Mouse (Mus musculus) intestine, embryonic 14.5 days (tissue): ENCODE data around the gene Uba1y. TPM values are rescaled to one million over a fixed set of nuclear protein-coding genes. Genes with fewer than 3 reads are reported as not detected.
A peak's percentile ranks its signal among the peaks of the same experiment; 100 is the strongest.
"Not testable (repeated sequence)": the region's sequence is repeated elsewhere in the genome, so short reads cannot be mapped to it uniquely, and the experiment has no call there.

Experiments
- ATAC-seq: fragments of 200-750 bp; cut with Nextera tagmentation; replicated peaks from 2 replicates; pipeline ENCODE4 v1.8.0; 2017; ENCODE audit warnings: low read depth, moderate number of reproducible peaks, moderate TSS enrichment, moderate library complexity; ENCODE audit not compliant: low FRiP score, low TSS enrichment
- DNase-seq: peaks from one replicate; pipeline ENCODE4 v3.0.0-alpha.2; 2018; ENCODE audit warnings: low spot score
- H3K27ac ChIP-seq: fragments of 300-500 bp; sonication (generic); 2 replicates; pipeline ENCODE4 v1.5.1; 2014; ENCODE audit warnings: low read depth, mild to moderate bottlenecking, control low read depth
- H3K27me3 ChIP-seq: fragments of 300-500 bp; sonication (generic); replicated peaks from 2 replicates; pipeline ENCODE4 v1.6.1; 2014; ENCODE audit warnings: low read length, control low read depth; ENCODE audit not compliant: control insufficient read depth, insufficient read depth
- H3K36me3 ChIP-seq: fragments of 300-500 bp; sonication (generic); 2 replicates; pipeline ENCODE4 v1.6.1; 2014; ENCODE audit warnings: low read length, control low read depth; ENCODE audit not compliant: control insufficient read depth, insufficient read depth
- H3K4me1 ChIP-seq: fragments of 300-500 bp; sonication (generic); replicated peaks from 2 replicates; pipeline ENCODE4 v1.6.1; 2014; ENCODE audit warnings: low read length, control low read depth, mixed read lengths; ENCODE audit not compliant: control insufficient read depth, insufficient read depth
- H3K4me2 ChIP-seq: fragments of 300-500 bp; sonication (generic); 2 replicates; pipeline ENCODE4 v1.6.1; 2014; ENCODE audit warnings: low read length
- H3K4me3 ChIP-seq: fragments of 300-500 bp; sonication (generic); 2 replicates; pipeline ENCODE4 v1.5.1; 2014; ENCODE audit warnings: low read depth, low read length, control low read depth, mixed read lengths
- H3K9ac ChIP-seq: fragments of 300-500 bp; sonication (generic); 2 replicates; pipeline ENCODE4 v1.6.1; 2014; ENCODE audit warnings: mild to moderate bottlenecking, low read length
- H3K9me3 ChIP-seq: fragments of 300-500 bp; sonication (generic); 2 replicates; pipeline ENCODE4 v1.6.1; 2016; ENCODE audit warnings: low read length, control low read depth; ENCODE audit not compliant: control insufficient read depth
- WGBS: fragments of 180-500 bp; shearing (Covaris S2); extraction: QIAGEN DNeasy Blood & Tissue Kit; methylation state at CpG from one replicate; pipeline ENCODE4 v1.1.7; 2014; 5-methylcytosine and 5-hydroxymethylcytosine counted together
- polyA plus RNA-seq: library from polyadenylated mRNA; unstranded; fragments of >200 nt; fragmentation: Nextera tagmentation; extraction: Ambion mirVana; gene quantifications from 2 replicates; pipeline ENCODE4 v1.2.1, GENCODE M21; 2014

The Uba1y gene
- not detected in 2 replicates for polyA plus RNA-seq

- no peak for DNase-seq
- H3K9ac ChIP-seq = no peak within 1 kb of the TSS
- no peaks in the 10 kb centered on the region for H3K4me1 ChIP-seq
- WGBS = 92% methylated on average over 10 of the region's 15 CpGs
- no peak within 1 kb of the TSS for H3K4me3 ChIP-seq
- ATAC-seq = no peak
- H3K9me3 ChIP-seq = no peaks in the 10 kb centered on the region
- H3K36me3 ChIP-seq = no peaks in the 10 kb centered on the region
- no peak within 1 kb of the TSS for H3K27ac ChIP-seq
- H3K27me3 ChIP-seq = no peaks in the 10 kb centered on the region
- H3K4me2 ChIP-seq = no peak within 1 kb of the TSS
Observed at GRCm38 (mm10) chrY:818396-818795, at the start of gene Uba1y. Uba1y (plus strand) TSS chrY:818649.

- not testable (repeated sequence) for H3K27me3 ChIP-seq, DNase-seq, H3K27ac ChIP-seq, H3K4me2 ChIP-seq, ATAC-seq, H3K36me3 ChIP-seq, H3K9me3 ChIP-seq, H3K4me1 ChIP-seq, H3K9ac ChIP-seq, H3K4me3 ChIP-seq
- 75% methylated on average over 4 of the region's 11 CpGs for WGBS
Observed at GRCm38 (mm10) chrY:797309-797708, 21.1 kb upstream of the Uba1y start, which contains the start of gene Zfy1. Zfy1 (minus strand) TSS chrY:797409.

GRCm38 (mm10) chrY:808991-809661, 9.3 kb upstream of the Uba1y start:
- Histone ChIP-seq H3K4me2 (peak overlapping the region; percentile 38), H3K4me3 (peak overlapping the region; percentile 23), H3K4me1 (no peaks in the 10 kb centered on the region), H3K27me3 (no peaks in the 10 kb centered on the region), H3K9ac (no peak overlapping the region), H3K36me3 (no peaks in the 10 kb centered on the region), H3K27ac (0 out of 2 replicates have a peak overlapping the region, but pooled peaks have one; percentile 57), H3K9me3 (no peaks in the 10 kb centered on the region)
- DNase-seq (no peak), ATAC-seq (no peak; the same call in 1 of the 2 replicates)
- WGBS = 2% methylated on average over 12 of the region's 15 CpGs

- H3K27ac ChIP-seq = no peak overlapping the region
- H3K9ac ChIP-seq = no peak overlapping the region
- H3K27me3 ChIP-seq = no peaks in the 10 kb centered on the region
- H3K4me3 ChIP-seq = no peak overlapping the region
- no peaks in the 10 kb centered on the region for H3K4me1 ChIP-seq
- H3K4me2 ChIP-seq = no peak overlapping the region
- no peaks in the 10 kb centered on the region for H3K9me3 ChIP-seq
- no peak for DNase-seq
- no peaks in the 10 kb centered on the region for H3K36me3 ChIP-seq
- ATAC-seq = no peak
Observed at GRCm38 (mm10) chrY:872404-872803, 54.0 kb downstream of the Uba1y start.

- no peaks in the 10 kb centered on the region for H3K9me3 ChIP-seq
- no peaks in the 10 kb centered on the region for H3K27me3 ChIP-seq
- H3K36me3 ChIP-seq = no peaks in the 10 kb centered on the region
- WGBS = 27% methylated on average over 9 of the region's 18 CpGs
- no peak overlapping the region for H3K4me2 ChIP-seq
- H3K4me1 ChIP-seq = no peaks in the 10 kb centered on the region
- ATAC-seq (no peak), DNase-seq (peak; percentile 45)
- H3K9ac ChIP-seq = no peak overlapping the region
- H3K4me3 ChIP-seq = no peak overlapping the region
- no peak overlapping the region for H3K27ac ChIP-seq
Observed at GRCm38 (mm10) chrY:872855-873549, 54.6 kb downstream of the Uba1y start.

Other genes with a start within 250 kb of the Uba1y start
- not detected in 2 replicates for gene Zfy1, start 21.2 kb upstream of the Uba1y start, polyA plus RNA-seq
- gene Kdm5d, start 79.1 kb downstream of the Uba1y start, polyA plus RNA-seq = 23.2 TPM in 1 of 2 replicates, not detected in the other
- gene Eif2s3y, start 191.9 kb downstream of the Uba1y start, polyA plus RNA-seq = 59.9 TPM in 1 of 2 replicates, not detected in the other